Mouse (Mus musculus): ENCODE measurements at regions not wholly inside any gene's neighbourhood (a gene's known extent, or its start where the extent isn't known, plus 50 kb on each side); places are given as distances from the start of the nearest gene placed in this dataset.

GRCm38 (mm10) chr11:40624126-40624778, 70.8 kb downstream of the Mat2b start:
- no peak for DNase-seq (ENCODE audit: low spot score in 2 of 2)

GRCm38 (mm10) chr11:40620036-40620435, 75.0 kb downstream of the Mat2b start:
- DNase-seq (ENCODE audit: low spot score in 2 of 2): no peak

DNA sequence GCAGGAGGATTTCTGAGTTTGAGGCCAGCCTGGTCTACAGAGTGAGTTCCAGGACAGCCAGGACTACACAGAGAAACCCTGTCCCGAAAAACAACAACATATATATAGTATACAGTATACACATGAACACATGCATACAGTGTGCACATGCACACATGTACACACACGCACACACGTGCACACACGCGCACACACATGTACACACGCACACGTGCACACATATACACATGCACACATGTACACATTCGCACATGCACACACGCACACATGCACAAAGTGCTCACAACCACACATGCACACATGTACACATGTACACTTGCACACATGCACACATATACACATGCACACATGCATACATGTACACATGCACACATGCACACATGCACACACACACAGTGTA, 92.0 kb downstream of the Mat2b start:
- DNase-seq (ENCODE audit: low spot score in 2 of 2): no peak

DNA sequence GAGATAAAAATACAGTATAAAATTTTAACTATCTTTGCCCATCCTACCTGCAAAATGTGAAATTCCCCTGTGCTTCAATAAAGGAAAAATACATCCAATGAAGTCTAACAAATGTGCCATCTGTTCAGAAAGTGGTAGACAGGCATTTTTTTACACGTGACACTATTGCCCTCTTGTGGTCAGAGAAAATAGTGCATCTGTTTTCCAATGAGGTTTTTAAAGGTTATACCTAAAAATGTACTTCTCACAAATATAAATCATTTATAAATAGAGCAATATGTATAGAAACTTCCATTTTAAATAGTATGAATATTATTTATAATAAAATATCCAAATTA, 93.5 kb downstream of the Mat2b start:
- no peak for DNase-seq (ENCODE audit: low spot score in 2 of 2)

GRCm38 (mm10) chr11:40600773-40601571, 94.0 kb downstream of the Mat2b start:
- no peak for DNase-seq (ENCODE audit: low spot score in 2 of 2)

- peak in 1 of 2 experiments; percentile 33 for DNase-seq (ENCODE audit: low spot score in 2 of 2)
Measured at GRCm38 (mm10) chr11:40599956-40600772, 94.8 kb downstream of the Mat2b start.

DNA sequence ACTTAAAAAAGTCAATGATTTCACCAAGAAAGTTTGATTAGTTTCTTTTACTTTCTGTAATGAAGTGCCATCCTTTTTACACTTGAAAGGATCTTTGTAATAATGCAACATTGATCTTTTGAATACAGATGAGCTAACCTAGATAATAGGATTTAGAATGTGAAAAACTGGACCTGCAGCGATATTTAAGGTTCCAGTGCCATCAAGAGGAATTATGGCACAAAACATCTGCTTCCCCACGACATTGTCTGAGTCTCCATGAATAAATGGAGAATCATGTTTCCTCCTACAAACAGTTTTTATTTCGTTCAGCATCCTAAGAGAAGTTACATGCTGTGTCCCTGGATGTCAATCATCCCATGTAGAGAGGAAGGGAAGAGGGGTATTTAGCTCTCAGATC, 98.7 kb downstream of the Mat2b start:
- no peak for DNase-seq (ENCODE audit: low spot score in 2 of 2)

DNA sequence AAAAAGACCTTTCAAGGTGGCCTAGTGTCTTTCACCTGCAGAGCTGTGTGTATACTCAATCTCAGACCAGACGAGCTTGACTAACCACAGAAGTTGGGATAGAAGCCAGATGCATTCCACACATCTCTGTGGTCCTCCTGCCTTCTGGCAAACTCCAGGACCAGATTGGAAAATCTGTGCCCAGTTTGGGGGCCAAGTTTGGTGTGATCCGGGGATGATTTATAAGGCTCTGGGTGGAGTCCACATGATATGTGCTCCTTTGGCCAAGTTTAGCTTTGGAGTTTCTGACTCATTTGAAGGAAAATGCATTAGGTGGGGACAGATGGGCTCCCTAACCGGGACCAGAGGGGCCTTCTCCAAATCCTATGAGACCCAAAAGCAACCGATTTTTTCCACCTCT, 102.9 kb downstream of the Mat2b start:
- DNase-seq (ENCODE audit: low spot score in 2 of 2): peak in 1 of 2 experiments; percentile 13

DNA sequence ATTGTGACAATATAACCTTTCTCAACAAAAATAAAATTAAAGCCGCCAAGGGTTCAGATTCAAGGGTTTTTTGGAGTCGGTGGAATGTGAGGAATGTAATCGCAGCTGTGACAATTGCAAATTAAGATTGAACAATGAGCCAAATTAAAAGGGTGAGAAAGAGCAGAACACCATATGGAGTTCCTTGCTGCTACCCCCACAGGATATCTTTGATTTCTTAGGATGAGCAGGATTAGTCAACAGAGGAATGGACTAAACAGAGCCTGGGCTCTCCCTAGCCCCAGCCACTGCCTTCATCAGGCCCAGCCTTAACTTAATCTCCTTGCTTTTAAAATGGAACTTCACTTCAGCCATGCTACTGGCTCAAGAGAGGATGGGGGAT, 121.3 kb downstream of the Mat2b start:
- no peak for DNase-seq (ENCODE audit: low spot score in 2 of 2)

DNA sequence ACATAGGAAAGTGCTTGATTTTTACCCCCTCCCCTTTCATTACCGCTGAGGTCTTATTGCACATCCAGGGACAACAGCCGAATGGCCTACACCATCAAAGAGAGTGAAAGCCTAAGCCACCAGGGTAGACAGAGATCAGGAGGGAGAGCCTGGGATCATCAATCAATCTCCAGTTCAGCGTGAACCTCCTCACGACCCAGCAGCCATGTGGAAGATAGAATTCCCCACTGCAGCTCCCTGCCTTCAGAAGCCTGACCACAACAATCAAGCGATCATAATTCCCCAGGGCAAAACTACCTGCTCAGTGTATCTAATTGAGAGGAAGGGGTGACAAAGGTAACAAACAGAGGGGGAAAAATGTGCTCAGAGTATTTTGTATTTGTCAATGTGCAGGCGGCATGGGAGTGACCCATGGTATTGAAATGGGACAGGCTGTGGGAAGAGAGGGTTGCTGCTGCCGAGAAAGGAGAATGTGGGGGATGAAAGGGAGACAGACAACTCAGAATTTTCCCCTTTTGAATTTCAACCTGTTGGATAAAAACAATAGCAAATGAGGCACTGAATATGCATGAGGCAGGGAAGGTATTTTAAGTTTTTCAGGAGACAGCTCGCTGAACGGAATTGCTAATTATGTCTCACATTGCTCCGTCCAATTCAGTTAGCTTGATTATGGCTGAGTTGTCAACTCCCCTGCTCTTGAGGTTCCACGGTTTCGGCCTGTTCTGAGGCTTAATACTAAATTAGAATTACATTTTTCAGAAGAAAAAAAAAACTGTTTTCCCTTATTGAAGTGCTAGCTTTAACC, 121.8 kb downstream of the Mat2b start:
- no peak for DNase-seq (ENCODE audit: low spot score in 2 of 2)

DNA sequence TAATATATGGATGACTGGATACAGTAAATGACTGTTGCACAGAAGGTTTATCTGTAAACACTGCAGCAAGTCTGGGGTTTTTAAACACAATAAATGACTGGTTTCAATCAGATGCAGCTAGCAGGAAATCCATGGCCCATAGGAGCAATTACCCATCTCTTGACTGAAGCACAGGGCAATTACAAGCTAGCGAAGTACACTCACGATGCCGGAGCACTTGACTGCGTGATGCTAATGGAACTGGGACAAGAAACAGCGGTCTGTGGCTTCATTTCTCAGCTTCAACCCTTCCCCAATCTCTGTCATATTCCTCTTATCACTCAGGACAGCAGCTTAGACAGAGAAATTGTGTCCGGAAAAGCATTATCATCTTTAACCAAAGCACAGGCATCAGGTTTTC, 132.1 kb downstream of the Mat2b start:
- no peak for DNase-seq (ENCODE audit: low spot score in 2 of 2)

DNA sequence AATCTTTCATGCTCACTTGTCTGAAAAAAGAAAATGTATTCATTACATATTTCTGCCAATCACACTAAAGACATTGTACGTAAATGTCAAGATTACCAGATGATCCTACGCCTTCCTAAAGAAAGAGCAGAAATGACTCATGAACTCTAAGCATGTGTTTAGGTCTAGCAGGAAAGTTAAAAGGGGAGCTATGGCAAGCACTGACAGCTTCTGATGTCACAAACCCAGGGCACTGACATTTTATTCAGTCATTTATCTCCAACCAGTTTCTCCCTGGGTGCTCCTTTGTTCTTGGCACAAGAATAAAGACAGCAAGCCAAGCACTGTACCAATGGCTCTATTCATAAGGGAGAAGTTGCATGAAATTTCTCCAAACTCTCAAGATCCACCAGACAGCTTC, 133.0 kb downstream of the Mat2b start:
- DNase-seq (ENCODE audit: low spot score in 2 of 2): no peak

GRCm38 (mm10) chr11:40561400-40561799, 133.6 kb downstream of the Mat2b start:
- DNase-seq (ENCODE audit: low spot score in 2 of 2): no peak

DNA sequence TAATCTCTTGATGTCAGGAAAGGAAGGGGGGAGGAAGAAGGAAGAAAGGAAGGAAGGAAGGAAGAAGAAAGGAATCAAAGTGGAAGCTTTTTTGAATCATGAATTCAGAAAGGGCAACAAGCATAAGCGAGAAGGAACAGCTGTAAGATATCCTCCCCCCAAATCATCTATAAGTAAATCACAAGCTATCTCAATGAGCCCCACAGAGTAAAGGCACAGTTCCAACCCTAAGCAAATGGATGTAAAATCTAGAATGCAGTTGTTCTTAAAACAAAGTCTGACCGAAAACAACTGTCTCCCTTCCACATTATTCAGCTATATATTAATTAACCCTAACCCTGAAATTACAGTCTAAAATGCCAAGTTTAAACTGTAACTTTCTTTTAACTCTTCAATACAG, 136.5 kb downstream of the Mat2b start:
- no peak for DNase-seq (ENCODE audit: low spot score in 2 of 2)

GRCm38 (mm10) chr11:40554867-40555794, 139.9 kb downstream of the Mat2b start:
- no peak for DNase-seq (ENCODE audit: low spot score in 2 of 2)

GRCm38 (mm10) chr11:40552054-40552453, 142.9 kb downstream of the Mat2b start:
- no peak for DNase-seq (ENCODE audit: low spot score in 2 of 2)

DNA sequence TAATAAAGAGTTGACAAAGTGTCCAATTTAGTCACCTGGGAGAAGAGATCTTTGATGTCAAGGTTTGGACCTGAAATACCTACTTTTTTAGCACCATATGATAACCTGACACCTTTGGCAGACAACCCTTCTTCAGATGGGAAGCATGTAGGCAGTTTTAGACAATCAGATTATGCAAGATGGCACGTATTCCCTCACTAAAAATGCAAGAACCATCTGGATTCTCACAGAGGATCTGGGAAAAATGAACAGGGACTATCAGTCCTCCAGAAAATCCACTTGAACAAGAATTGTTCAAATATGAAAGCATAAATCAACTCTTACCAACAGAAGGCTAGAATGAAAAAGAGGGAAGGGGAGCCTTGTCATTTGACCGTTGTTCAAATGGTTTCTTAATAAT, 148.4 kb downstream of the Mat2b start:
- DNase-seq (ENCODE audit: low spot score in 2 of 2): no peak

GRCm38 (mm10) chr11:40545537-40545936, 149.5 kb downstream of the Mat2b start:
- no peak for DNase-seq (ENCODE audit: low spot score in 2 of 2)

DNA sequence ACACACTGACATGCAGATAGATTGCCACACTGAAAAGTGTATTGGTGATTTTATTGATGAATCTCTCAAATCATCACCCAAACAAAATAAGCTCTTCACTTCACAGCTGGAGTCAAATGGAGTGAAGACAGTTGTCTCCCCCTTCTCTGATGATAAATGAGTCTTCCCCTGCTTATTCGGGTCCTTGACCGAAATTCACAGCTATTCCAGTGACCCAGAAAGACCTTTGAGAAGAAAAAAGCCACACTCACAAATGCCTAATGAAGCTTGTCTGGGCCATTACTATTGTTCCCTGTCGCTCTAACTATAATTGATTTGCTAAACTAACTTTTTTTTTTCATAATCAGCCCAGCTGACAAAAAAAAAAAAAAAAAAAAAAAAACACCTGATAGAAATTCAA, 154.8 kb downstream of the Mat2b start:
- DNase-seq (ENCODE audit: low spot score in 2 of 2): no peak

DNA sequence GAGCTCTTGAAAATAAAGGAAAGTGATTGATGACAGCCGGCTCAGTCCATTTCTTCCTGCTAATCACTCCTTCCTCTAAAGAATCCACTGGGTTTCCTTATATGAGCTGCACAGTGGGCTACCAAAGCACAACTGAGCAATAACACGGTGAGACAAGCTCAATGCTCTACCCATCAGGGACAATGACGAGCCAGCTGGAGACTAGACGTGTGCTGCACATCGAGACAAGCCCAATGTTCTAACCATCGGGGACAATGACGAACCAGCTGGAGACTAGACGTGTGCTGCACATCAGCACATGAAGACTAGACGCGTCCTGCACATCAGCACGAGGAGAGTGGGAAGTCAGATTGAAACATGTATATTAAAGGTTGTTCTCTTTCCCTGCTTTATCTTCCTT, 155.2 kb downstream of the Mat2b start:
- no peak for DNase-seq (ENCODE audit: low spot score in 2 of 2)
